Mouse (Mus musculus): Measurements from ENCODE around the gene Plgrkt. TPM values are rescaled to one million over a fixed set of nuclear protein-coding genes. Genes with fewer than 3 reads are reported as not detected.

Gene Plgrkt
- polyA plus RNA-seq (2015; fragmentation: Nextera tagmentation; extraction: Ambion mirVana): 60.7 and 78.4 TPM in 2 replicates

GRCm38 (mm10) chr19:29366969-29367622 lies at the start of gene Plgrkt, which contains the start of gene Cd274:
TSS of gene Plgrkt (minus strand) at chr19:29367390.
TSS of gene Cd274 (plus strand) at chr19:29367455.

GRCm38 (mm10) chr19:29410619-29411018 lies 43.4 kb upstream of the Plgrkt start, which contains the start of gene Pdcd1lg2:
TSS of gene Pdcd1lg2 (plus strand) at chr19:29410919.

GRCm38 (mm10) chr19:29334068-29334745 lies 33.0 kb downstream of the Plgrkt start, which contains the start of gene Rln1:
TSS of gene Rln1 (minus strand) at chr19:29334670.

GRCm38 (mm10) chr19:29325053-29325851 lies 41.9 kb downstream of the Plgrkt start, which contains the start of gene Insl6:
TSS of gene Insl6 (minus strand) at chr19:29325356.

Other genes with a start within 250 kb of the Plgrkt start
- 15.5 and 16.1 TPM in 2 replicates for gene Jak2, start 115.6 kb downstream of the Plgrkt start, polyA plus RNA-seq (2015; fragmentation: Nextera tagmentation; extraction: Ambion mirVana)
- 0.96 and 1.3 TPM in 2 replicates for gene Insl6, start 42.0 kb downstream of the Plgrkt start, polyA plus RNA-seq (2015; fragmentation: Nextera tagmentation; extraction: Ambion mirVana)
- gene Rln1, start 32.7 kb downstream of the Plgrkt start, polyA plus RNA-seq (2015; fragmentation: Nextera tagmentation; extraction: Ambion mirVana): not detected in 2 replicates
- 0.40 and 0.68 TPM in 2 replicates for gene Cd274, start 65 bp upstream of the Plgrkt start, polyA plus RNA-seq (2015; fragmentation: Nextera tagmentation; extraction: Ambion mirVana)
- gene Pdcd1lg2, start 43.5 kb upstream of the Plgrkt start, polyA plus RNA-seq (2015; fragmentation: Nextera tagmentation; extraction: Ambion mirVana): 0.10 and 0.45 TPM in 2 replicates
- gene Ric1, start 154.9 kb upstream of the Plgrkt start, polyA plus RNA-seq (2015; fragmentation: Nextera tagmentation; extraction: Ambion mirVana): 5.7 and 7.0 TPM in 2 replicates